Mouse (Mus musculus) mouse embryonic stem cell (cell line): ENCODE data around the gene Arsg.

Source experiments
- in situ Hi-C, 2 experiments: fragments of 300-500 bp; cut with MboI; formaldehyde crosslinking; loops; 1 replicate in 1 of 2; 3 replicates in 1 of 2; pipeline ENCODE4 v1.14.3; 2019 to 2020; ENCODE audit warnings: low sequenced_read_pairs in 2 of 2, low pct_unique_long_range_greater_than_20kb in 1 of 2, mixed read lengths in 1 of 2; ENCODE audit not compliant: unreplicated experiment in 1 of 2

The Arsg gene

DNA sequence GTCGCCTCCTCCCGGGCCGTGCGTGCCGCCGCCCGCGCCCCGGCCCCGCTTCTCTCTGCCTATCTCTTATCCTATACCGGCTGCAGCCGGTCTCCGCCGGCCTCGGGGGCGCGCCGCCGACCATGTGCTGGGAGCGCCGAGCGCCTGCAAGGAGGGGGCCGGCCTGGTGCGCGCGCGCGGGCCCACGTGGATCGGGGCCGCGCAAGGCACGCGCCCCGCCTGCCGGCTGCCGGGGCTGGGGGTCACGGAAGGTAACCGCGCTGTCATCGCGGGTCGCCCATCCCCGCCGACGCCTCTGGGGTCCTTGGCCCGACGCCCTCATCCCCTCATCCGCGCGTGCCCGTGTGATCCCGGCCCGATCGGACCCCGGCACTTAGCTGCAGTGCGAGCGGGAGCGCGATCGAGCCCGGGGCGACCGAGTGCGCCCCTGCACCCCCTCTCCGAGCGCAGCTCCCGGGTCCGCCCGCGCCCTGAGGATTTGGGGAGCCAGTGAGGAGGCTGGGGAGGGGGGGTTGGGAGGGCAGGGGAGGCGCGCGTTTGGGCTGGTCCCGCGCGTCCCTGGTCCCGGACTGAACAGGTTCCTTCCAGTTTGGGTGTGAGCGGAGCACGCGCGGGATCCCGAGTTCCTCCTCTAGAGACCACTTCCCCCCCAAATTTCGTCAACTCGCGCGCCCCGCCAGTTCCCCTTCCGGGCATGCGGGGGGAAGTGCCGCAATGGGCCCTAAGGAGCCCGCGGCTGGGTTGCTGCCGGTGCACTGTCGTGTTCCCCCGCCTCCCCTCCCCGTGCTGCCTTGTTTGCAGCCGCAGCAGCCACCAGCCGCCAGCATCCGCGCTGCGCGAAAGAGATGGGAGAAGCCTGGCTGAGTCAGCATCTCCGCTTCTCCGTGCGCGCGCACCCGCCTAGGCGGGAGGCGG, at the start of gene Arsg, which contains the start of gene Slc16a6:
Gene Arsg (plus strand): TSS at position 204 of the 915 bp plus-strand sequence.
Gene Slc16a6 (minus strand): TSS at position 428 of the 915 bp plus-strand sequence.
- in situ Hi-C loops, result no loop called here

DNA sequence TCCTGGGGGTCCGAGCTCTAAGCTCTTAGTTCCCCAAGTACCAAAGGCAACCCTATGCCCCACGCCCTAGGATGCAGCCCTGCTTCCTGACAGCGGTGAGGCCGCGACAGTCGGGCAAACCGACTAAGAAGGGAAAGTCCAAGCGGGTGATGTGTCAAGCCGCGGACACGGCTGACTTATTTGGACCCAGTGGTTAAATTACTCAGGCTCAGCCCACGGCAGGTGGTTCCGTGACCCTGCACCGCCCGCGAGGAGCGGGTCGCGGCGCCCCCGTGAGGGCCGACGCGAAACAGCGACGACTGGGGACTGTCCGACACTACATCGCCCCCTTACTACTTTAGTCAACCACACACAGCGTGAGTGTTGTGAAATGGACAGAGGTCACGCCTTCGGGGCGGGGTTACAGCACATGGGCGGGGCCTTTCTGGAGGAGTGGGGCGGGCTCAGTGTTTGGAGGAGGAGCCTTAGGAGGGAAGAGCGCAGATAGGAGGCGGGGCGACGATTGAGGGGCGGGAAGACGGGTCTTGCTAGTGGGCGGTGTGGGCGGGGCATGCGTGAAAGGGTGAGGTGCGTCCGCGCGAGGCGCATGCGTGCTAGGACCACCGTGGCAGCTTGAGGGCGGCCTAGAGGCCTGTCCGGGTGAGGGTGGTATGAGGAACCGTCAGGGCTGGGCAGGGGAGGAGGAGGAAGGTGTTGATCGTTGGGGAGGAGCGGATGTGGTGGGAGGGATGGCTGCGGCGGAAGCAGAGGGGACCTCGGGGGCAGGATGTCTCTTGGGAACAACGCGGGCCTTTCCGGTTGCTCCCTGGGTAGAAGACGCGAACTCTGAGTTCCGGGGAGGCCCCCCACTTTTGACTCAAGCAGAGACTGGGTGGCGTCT, 47.5 kb upstream of the Arsg start, which contains the start of gene Amz2:
Gene Amz2 (plus strand): TSS at position 555 of the 880 bp plus-strand sequence.
- in situ Hi-C loops, result no loop called here

DNA sequence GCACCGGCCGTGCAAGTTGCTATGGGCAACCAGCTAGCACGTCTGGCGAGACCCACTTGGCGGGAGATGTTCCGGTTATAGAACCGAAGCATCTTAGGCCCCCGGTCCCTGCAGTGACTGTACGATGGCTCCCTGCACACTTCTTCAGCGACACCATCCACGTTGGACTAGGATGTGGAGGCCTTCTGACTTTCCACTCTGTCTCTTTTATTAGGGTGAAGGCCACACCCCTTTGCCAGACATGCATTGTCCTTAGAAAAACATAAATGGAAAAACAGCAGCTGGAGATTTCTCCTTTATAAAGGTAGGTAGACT, 46.9 kb upstream of the Arsg start:
- in situ Hi-C loops, result no loop called here

DNA sequence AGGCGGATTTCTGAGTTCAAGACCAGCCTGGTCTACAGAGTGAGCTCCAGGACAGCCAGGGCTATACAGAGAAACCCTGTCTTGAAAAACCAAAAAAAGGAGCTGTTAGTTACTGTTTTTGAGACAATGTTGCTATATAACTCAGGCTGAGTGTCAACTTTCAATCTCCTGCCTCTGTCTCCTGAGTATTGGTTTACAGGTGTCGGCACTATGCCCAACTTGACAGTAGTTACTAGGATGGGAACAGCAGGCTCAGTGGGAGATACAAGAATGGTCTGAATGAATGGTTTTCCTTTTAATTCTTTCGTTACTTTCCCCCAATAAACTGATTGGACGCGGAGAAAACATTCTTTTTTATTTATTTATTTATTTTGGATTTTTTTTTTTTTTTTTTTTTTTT, 45.8 kb upstream of the Arsg start:
- in situ Hi-C loops, result no loop called here

- in situ Hi-C loops, result no loop called here
Observed at GRCm38 (mm10) chr11:109434233-109434798, 38.9 kb upstream of the Arsg start.

DNA sequence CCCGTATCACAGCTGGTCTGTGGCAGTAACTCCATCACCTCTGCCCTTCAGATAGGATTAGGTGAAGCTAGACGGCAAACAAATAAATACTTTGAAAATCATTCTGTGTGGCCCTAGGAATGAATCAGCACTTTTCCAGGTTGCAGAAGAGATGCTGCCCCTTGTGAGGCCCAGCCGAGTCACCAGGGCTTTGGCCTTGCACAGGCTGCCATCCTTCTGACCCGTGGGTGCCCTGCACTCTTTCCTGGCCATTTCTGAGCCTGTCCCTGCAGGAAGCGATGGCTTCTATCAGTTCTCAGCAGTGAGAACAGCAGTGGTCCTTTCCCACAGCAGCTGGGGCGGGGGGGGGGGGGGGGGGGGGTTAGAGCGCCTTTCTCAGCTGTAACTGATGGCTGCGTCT, 36.3 kb upstream of the Arsg start:
- in situ Hi-C loops, result no loop called here

DNA sequence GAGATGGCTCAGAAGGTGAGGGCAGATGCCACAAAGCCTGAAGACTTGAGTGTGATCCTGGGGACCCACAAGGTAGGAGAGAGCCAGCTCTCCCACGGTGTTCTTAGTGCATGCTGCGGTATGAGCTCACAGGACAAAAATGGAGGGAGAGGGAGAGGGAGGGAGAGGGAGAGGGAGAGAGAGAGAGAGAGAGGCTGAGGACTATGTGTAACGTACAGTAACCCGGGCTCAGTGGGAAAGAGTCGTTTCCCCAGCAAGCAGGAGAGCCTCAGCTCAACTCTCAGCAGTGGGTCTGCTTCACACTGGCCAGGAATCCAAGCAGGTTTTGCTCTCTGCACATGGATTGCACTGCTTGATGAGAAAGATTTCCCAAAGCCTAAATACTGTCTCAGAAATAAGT, 34.0 kb upstream of the Arsg start:
- in situ Hi-C loops, result no loop called here

GRCm38 (mm10) chr11:109439829-109440340, 33.3 kb upstream of the Arsg start:
- in situ Hi-C loops, result loop anchor here (10.0 kb wide), 4 partner anchors 145 to 425 kb away; no protein-coding TSS in a partner anchor

DNA sequence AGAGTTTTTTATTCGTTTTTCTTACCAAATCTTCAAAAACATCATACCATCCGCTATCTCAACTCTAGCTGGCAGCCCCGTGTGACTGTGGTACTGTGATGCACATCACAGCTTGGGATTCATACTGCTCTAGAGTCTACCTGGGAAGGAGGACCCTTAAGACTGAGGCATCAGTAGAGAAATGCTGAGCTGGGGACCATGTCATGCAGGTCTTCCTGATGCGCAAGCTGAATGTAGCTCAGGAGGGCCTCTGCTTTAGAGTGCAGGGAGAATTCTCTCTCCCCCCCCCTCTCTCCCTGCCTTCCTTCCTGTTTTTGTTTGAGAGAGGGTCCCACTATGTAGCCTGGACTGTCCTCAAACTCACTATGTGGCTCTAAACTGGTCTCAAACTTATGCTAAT, 32.5 kb upstream of the Arsg start:
- in situ Hi-C loops, result loop anchor here (10.0 kb wide), 4 partner anchors 144 to 424 kb away; no protein-coding TSS in a partner anchor

GRCm38 (mm10) chr11:109441119-109441518, 32.1 kb upstream of the Arsg start:
- in situ Hi-C loops, result loop anchor here (10.0 kb wide), 4 partner anchors 144 to 424 kb away; no protein-coding TSS in a partner anchor

DNA sequence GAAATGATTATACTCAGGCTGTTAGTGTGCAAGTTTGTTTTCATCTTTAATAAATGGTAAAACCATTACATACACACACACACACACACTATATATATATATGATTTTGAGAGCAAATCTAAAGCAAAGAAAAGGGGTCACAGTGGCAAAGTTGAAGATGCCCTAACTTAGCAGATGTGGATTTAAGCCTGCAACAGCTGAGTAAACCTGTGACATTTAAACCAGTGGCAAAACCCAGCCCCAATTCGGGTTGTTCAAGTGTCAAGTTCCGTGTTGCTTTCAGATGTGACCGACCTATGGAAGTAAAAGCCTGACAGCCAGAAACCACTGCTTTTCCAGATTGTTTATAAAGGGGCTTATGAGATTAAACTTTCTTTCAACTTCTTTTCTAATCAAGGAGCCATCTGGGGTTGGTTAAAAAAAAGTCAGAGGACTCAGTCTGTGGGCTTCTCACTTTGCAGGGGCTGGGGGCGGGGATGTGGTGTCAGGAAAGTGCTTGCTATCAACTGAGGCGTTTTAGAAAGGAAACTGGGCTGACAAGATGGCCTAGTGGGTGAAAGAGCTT, 30.9 kb upstream of the Arsg start:
- in situ Hi-C loops, result loop anchor here (10.0 kb wide), 4 partner anchors 143 to 423 kb away; no protein-coding TSS in a partner anchor

GRCm38 (mm10) chr11:109443468-109444263, 29.5 kb upstream of the Arsg start:
- in situ Hi-C loops, result loop anchor here (10.0 kb wide), 4 partner anchors 141 to 421 kb away; no protein-coding TSS in a partner anchor

DNA sequence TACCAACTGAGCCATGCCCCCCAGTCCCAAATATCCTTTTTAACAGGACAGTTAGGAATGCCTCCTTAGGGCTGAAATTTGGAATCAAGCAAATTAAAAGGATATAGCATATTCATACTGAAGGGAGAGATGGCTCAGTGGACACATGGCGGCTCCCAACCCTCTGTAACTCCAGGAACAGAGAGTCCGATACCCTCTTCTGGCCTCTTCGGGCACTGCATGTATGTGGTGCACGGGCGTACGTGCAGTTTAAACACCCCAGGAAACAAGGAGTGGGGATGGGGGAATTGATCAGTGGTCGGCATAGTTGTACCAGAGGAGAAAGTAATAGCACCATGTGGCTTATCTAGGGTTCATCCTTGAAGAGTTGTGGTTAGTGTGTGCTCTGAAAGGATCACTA, 28.6 kb upstream of the Arsg start:
- in situ Hi-C loops, result loop anchor here (10.0 kb wide), 4 partner anchors 140 to 420 kb away; no protein-coding TSS in a partner anchor

DNA sequence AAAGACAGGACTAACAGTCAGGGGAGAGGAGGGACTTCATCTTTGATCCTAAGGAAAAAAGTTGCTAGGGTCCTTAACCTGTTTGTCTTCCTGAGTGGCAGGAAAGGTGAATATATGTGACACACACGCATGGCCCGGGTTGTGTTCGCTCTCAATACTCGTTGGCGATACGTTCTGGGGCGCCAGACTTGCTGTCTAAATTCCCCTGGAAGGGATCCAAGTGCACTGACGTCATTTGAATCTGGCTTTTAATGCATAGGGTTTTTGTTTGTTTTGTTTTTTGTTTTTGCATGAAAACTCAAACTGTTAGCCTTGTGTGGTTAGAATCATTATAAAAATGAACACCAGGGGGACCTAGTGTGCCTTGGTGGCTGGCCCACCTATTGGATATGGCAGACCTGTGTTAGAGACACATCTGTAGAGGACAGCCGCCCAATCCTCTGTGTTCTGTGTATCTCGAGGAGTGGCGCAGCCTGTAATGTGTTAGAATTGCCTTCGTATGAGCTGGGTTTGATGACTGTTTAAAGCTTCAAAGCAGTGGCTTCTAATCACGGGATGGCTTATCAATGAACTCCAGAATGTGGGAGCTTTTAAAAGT, 27.6 kb upstream of the Arsg start:
- in situ Hi-C loops, result loop anchor here (5.0 to 10.0 kb wide), 5 partner anchors 137 to 419 kb away; no protein-coding TSS in a partner anchor

- in situ Hi-C loops, result no loop called here
Observed at GRCm38 (mm10) chr11:109451169-109451568, 22.0 kb upstream of the Arsg start.

DNA sequence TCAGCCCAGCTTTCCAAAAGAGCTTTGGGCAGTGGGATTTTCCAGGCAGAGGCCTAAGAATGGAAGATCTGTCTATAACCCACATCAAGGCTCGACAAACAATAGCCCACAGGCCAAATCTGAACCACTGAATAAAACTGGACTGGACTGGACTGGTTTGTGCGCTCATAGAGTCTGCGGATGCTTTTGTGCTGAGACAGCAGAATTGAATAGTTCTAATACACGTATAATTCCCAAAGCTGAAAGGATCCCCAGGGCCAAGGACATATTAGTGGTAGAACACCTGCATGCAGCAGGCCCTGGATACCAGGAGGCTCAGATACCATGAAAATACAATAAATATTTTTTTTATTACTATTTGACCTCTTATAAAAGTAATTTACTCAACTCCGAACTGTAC, 16.9 kb upstream of the Arsg start:
- in situ Hi-C loops, result no loop called here

GRCm38 (mm10) chr11:109458165-109458564, 15.0 kb upstream of the Arsg start:
- in situ Hi-C loops, result no loop called here
